Mouse (Mus musculus): ENCODE results near the gene Lgr5. TPM values are rescaled to one million over a fixed set of nuclear protein-coding genes. Genes with fewer than 3 reads are reported as not detected.

Lgr5 gene
- total and polyA plus RNA-seq, 3 experiments = not detected

DNA sequence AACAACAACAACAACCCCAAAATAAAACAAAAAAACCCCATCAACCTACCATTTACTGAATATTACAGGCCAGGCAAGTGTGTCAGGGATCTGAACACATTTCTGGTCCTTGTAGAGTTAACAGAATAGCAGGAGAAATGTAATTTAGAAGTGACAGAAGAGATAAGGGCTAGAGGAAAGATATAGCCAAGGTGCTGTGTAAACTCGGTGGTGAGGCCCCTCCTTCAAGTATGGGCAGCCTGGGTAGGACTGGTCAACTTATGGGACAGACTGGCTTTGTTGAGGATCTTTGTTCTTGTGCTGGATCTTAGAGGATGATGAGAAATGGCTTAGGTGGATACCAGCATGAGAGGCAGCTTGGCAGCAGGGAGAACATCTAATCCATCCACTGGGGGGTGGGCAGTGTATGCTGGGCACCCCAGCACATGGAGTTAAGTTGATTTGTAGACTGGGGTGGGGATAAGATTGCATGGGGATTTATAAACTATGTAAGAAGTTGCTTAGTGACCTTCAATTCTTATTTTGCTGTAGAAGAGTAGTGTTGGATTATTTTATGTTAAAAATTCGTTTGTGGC, 32.3 kb downstream of the Lgr5 start:
- no peak for DNase-seq (ENCODE audit: extremely low read depth)
- dilution Hi-C loops (cut with MboI; ENCODE audit: extremely low pct_ligation_motif_present, extremely low pct_unique_long_range_greater_than_20kb, low sequenced_read_pairs) = no loop called here
- TF ChIP-seq ZKSCAN1 (IDR thresholded peaks at IDR 0.05; ENCODE audit: borderline replicate concordance, low read depth, low read length) (no peak), MAZ (IDR thresholded peaks at IDR 0.05; ENCODE audit: low read depth, low read length) (no peak)

DNA sequence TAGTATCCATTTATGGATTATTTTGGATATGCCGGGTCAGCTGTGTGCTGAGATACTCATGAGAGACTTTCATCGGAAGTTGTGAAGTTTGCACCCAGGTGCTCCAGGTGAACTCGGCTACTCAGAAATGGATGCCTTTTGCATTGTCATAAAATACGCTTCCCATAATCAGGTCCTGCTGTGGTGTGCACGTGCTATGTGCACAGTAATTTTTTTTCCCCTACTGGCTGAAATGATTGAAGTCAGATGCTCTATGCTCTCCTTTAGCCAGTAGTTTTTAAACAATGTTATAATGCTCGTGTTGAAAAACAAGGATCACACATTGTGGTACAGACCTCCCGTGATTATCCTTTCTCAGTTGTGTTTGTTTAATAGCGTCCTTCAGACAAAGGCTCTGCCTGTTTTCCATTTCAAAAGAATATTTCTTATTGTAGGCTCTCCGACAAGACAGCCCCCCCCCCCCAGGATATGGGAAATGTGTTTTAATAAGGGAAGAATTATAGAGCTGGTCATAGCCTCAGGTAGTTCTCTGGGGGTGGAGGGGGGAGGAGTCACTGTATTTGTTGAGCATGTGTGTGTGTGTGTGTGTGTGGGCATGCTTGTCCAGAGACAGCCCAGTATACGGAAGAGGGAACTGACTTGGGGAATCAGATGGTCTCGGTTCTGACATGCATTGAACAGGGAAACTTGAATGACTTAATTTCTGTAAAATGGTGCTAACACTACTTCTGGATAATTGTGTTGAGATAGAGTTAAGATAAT, 34.0 kb downstream of the Lgr5 start:
- no peak overlapping the region for H3K4me3 ChIP-seq (replicated peaks in 1 of 3; ENCODE audit: low read depth in 2 of 3, low read length in 2 of 3, poor library complexity in 1 of 3)
- TF ChIP-seq ELF1 (IDR thresholded peaks at IDR 0.05; ENCODE audit: low read depth, low read length) (no peak), SMC3 (IDR thresholded peaks at IDR 0.05; ENCODE audit: low read depth, low read length) (no peak), MYC (IDR thresholded peaks at IDR 0.05; ENCODE audit: low read depth, low read length) (no peak), ETS1 (conservative IDR thresholded peaks at IDR 0.05; ENCODE audit: low read depth, low read length) (no peak), POLR2AphosphoS2 (IDR thresholded peaks at IDR 0.05; ENCODE audit: low read depth, low read length) (no peak), JUN (IDR thresholded peaks at IDR 0.05; ENCODE audit: insufficient read depth, low read depth, low read length) (no peak)
- 0 out of 4 replicates have a peak, but pooled peaks cover 3% of the 10 kb centered on the region in 2 experiments for H3K4me1 ChIP-seq (ENCODE audit: control insufficient read depth in 1 of 2, insufficient read depth in 2 of 2)
- H3K79me2 ChIP-seq (replicated peaks; ENCODE audit: control insufficient read depth, extremely low read depth, insufficient read depth, poor library complexity, severe bottlenecking) = no peaks in the 10 kb centered on the region
- dilution Hi-C loops (cut with MboI; ENCODE audit: extremely low pct_ligation_motif_present, extremely low pct_unique_long_range_greater_than_20kb, low sequenced_read_pairs) = no loop called here
- H3K27ac ChIP-seq (ENCODE audit: insufficient read depth, low read depth) = no peak overlapping the region
- no peaks in the 10 kb centered on the region for H3K36me3 ChIP-seq (replicated peaks in 1 of 2; ENCODE audit: control insufficient read depth in 1 of 2, insufficient read depth in 1 of 2, low read length in 1 of 2)
- in situ Hi-C loops (cut with MboI; ENCODE audit: low pct_ligation_motif_present, low pct_unique_long_range_greater_than_20kb, low sequenced_read_pairs) = no loop called here
- no peak overlapping the region for H3K4me2 ChIP-seq (ENCODE audit: insufficient read depth, low read depth, poor library complexity, severe bottlenecking)
- no peak overlapping the region for H3K9ac ChIP-seq (ENCODE audit: insufficient read depth, low read depth)
- no peaks in the 10 kb centered on the region for H3K27me3 ChIP-seq (replicated peaks)
- DNase-seq (ENCODE audit: extremely low read depth) = no peak
- H3K9me3 ChIP-seq (replicated peaks; ENCODE audit: low read length) = no peaks in the 10 kb centered on the region

More for the DNA sequence above, 32.3 kb downstream of the Lgr5 start:
- Histone ChIP-seq H3K79me2 (replicated peaks; ENCODE audit: control insufficient read depth, extremely low read depth, insufficient read depth, poor library complexity, severe bottlenecking) (no peaks in the 10 kb centered on the region), H3K27me3 (replicated peaks) (no peaks in the 10 kb centered on the region), H3K9ac (ENCODE audit: insufficient read depth, low read depth) (no peak overlapping the region), H3K4me1 (ENCODE audit: control insufficient read depth in 1 of 2, insufficient read depth in 2 of 2) (0 out of 4 replicates have a peak, but pooled peaks cover under 1% of the 10 kb centered on the region in 2 experiments), H3K4me3 (replicated peaks in 1 of 3; ENCODE audit: low read depth in 2 of 3, low read length in 2 of 3, poor library complexity in 1 of 3) (no peak overlapping the region), H3K36me3 (replicated peaks in 1 of 2; ENCODE audit: control insufficient read depth in 1 of 2, insufficient read depth in 1 of 2, low read length in 1 of 2) (no peaks in the 10 kb centered on the region), H3K27ac (ENCODE audit: insufficient read depth, low read depth) (no peak overlapping the region), H3K9me3 (replicated peaks; ENCODE audit: low read length) (no peaks in the 10 kb centered on the region), H3K4me2 (ENCODE audit: insufficient read depth, low read depth, poor library complexity, severe bottlenecking) (no peak overlapping the region)
- in situ Hi-C loops (cut with MboI; ENCODE audit: low pct_ligation_motif_present, low pct_unique_long_range_greater_than_20kb, low sequenced_read_pairs) = no loop called here

DNA sequence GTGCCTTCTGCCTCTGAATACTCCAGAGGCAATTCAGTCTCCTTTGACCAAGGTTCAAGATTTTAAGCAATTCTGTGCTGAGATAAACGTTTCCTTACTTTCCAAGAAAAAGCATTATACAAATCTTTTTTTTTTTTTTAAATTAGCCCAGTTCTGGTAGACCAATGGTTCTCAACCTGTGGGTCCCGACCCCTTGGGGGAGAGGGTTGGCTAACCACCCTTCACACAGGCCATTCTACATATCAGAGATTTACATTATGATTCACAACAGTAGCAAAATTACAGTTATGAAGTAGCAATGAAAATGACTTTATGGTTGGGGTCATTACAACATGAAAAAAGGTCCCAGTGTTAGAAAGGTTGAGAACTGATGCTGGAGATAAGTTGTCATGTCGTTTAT, 36.5 kb downstream of the Lgr5 start:
- Histone ChIP-seq H3K9me3 (replicated peaks; ENCODE audit: low read length) (no peaks in the 10 kb centered on the region), H3K4me2 (ENCODE audit: insufficient read depth, low read depth, poor library complexity, severe bottlenecking) (no peak overlapping the region), H3K4me1 (ENCODE audit: control insufficient read depth in 1 of 2, insufficient read depth in 2 of 2) (0 out of 4 replicates have a peak, but pooled peaks cover 3% of the 10 kb centered on the region in 2 experiments), H3K79me2 (replicated peaks; ENCODE audit: control insufficient read depth, extremely low read depth, insufficient read depth, poor library complexity, severe bottlenecking) (no peaks in the 10 kb centered on the region), H3K9ac (ENCODE audit: insufficient read depth, low read depth) (no peak overlapping the region), H3K27ac (ENCODE audit: insufficient read depth, low read depth) (no peak overlapping the region), H3K27me3 (replicated peaks) (no peaks in the 10 kb centered on the region), H3K4me3 (replicated peaks in 1 of 3; ENCODE audit: low read depth in 2 of 3, low read length in 2 of 3, poor library complexity in 1 of 3) (no peak overlapping the region), H3K36me3 (replicated peaks in 1 of 2; ENCODE audit: control insufficient read depth in 1 of 2, insufficient read depth in 1 of 2, low read length in 1 of 2) (no peaks in the 10 kb centered on the region)
- in situ Hi-C loops (cut with MboI; ENCODE audit: low pct_ligation_motif_present, low pct_unique_long_range_greater_than_20kb, low sequenced_read_pairs) = no loop called here
- no peak for DNase-seq (ENCODE audit: extremely low read depth)
- dilution Hi-C loops (cut with MboI; ENCODE audit: extremely low pct_ligation_motif_present, extremely low pct_unique_long_range_greater_than_20kb, low sequenced_read_pairs) = no loop called here
- peak; percentile 66; the same call in 1 of the 2 replicates for TF ChIP-seq CHD2 (IDR thresholded peaks at IDR 0.05; ENCODE audit: low read length)
- no peak for TF ChIP-seq E2F4 (IDR thresholded peaks at IDR 0.05; ENCODE audit: insufficient replicate concordance, low read depth, low read length)

Measured in CH12.LX (cell line).